Mouse (Mus musculus) neural tube, embryonic 13.5 days (tissue): ENCODE measurements around the gene Hook2. TPM values are rescaled to one million over a fixed set of nuclear protein-coding genes. Genes with fewer than 3 reads are reported as not detected.

Experiments
- ATAC-seq: fragments of 200-750 bp; cut with Nextera tagmentation; 2 replicates; pipeline ENCODE4 v1.8.0; 2017; ENCODE audit warnings: low read depth, mild to moderate bottlenecking, moderate TSS enrichment, moderate library complexity
- H3K27ac ChIP-seq: fragments of 300-500 bp; sonication (generic); replicated peaks from 2 replicates; pipeline ENCODE4 v1.5.1; 2015; ENCODE audit warnings: moderate library complexity, mild to moderate bottlenecking, inconsistent platforms
- H3K27me3 ChIP-seq: fragments of 300-500 bp; sonication (generic); 2 replicates; pipeline ENCODE4 v1.6.1; 2015; ENCODE audit warnings: mild to moderate bottlenecking, inconsistent platforms
- H3K36me3 ChIP-seq: fragments of 300-500 bp; sonication (generic); 2 replicates; pipeline ENCODE4 v1.6.1; 2015; ENCODE audit warnings: mild to moderate bottlenecking, inconsistent platforms
- H3K4me1 ChIP-seq: fragments of 300-500 bp; sonication (generic); replicated peaks from 2 replicates; pipeline ENCODE4 v1.6.1; 2015; ENCODE audit warnings: inconsistent platforms
- H3K4me2 ChIP-seq: fragments of 300-500 bp; sonication (generic); 2 replicates; pipeline ENCODE4 v1.6.1; 2015; ENCODE audit warnings: inconsistent platforms, mild to moderate bottlenecking, moderate library complexity
- H3K4me3 ChIP-seq: fragments of 300-500 bp; sonication (generic); 2 replicates; pipeline ENCODE4 v1.5.1; 2015; ENCODE audit warnings: mild to moderate bottlenecking, inconsistent platforms
- H3K9ac ChIP-seq: fragments of 300-500 bp; sonication (generic); 2 replicates; pipeline ENCODE4 v1.6.1; 2015; ENCODE audit warnings: moderate library complexity, mild to moderate bottlenecking, inconsistent platforms
- H3K9me3 ChIP-seq: fragments of 300-500 bp; sonication (generic); 2 replicates; pipeline ENCODE4 v1.6.1; 2016; ENCODE audit warnings: inconsistent platforms
- WGBS: fragments of 180-500 bp; shearing (Covaris S2); methylation state at CpG from one replicate; pipeline ENCODE4 v1.1.7; 2015; 5-methylcytosine and 5-hydroxymethylcytosine counted together
- polyA plus RNA-seq: library from polyadenylated mRNA; unstranded; fragments of >200 nt; fragmentation: Nextera tagmentation; extraction: Ambion mirVana; gene quantifications from 2 replicates; pipeline ENCODE4 v1.2.1, GENCODE M21; 2015

Gene Hook2
- polyA plus RNA-seq: 22.8 and 25.0 TPM in 2 replicates

- Histone ChIP-seq H3K27ac (peak within 1 kb of the TSS; percentile 81), H3K4me1 (peaks cover 31% of the 10 kb centered on the region), H3K9ac (peak within 1 kb of the TSS; percentile 78), H3K9me3 (no peaks in the 10 kb centered on the region), H3K4me3 (peak within 1 kb of the TSS; percentile 53), H3K36me3 (no peaks in the 10 kb centered on the region; the same call in 1 of the 2 replicates), H3K4me2 (peak within 1 kb of the TSS; percentile 80), H3K27me3 (peaks cover 40% of the 10 kb centered on the region)
- ATAC-seq: peak; percentile 88
- 1% methylated on average over 28 of the region's 28 CpGs for WGBS
Observed at GRCm38 (mm10) chr8:84990349-84990748, at the start of gene Hook2. Gene Hook2, plus strand, starts transcription at chr8:84990603.

GRCm38 (mm10) chr8:84943699-84944098, 46.7 kb upstream of the Hook2 start:
- H3K4me2 ChIP-seq: peak overlapping the region; percentile 67; the same call in 1 of the 2 replicates
- ATAC-seq: no peak
- H3K4me3 ChIP-seq: peak overlapping the region; percentile 56; the same call in 1 of the 2 replicates
- 20% methylated on average over 4 of the region's 4 CpGs for WGBS
- H3K9ac ChIP-seq: no peak overlapping the region
- peaks cover 37% of the 10 kb centered on the region for H3K4me1 ChIP-seq
- H3K9me3 ChIP-seq: no peaks in the 10 kb centered on the region
- no peaks in the 10 kb centered on the region for H3K36me3 ChIP-seq
- H3K27ac ChIP-seq: no peak overlapping the region
- peaks cover 76% of the 10 kb centered on the region for H3K27me3 ChIP-seq

- H3K4me3 ChIP-seq: peak overlapping the region; percentile 56
- no peak overlapping the region for H3K27ac ChIP-seq
- no peaks in the 10 kb centered on the region for H3K36me3 ChIP-seq
- under 1% methylated on average over 26 of the region's 26 CpGs for WGBS
- peaks cover 74% of the 10 kb centered on the region for H3K27me3 ChIP-seq
- no peak for ATAC-seq
- H3K4me1 ChIP-seq: peaks cover 37% of the 10 kb centered on the region
- peak overlapping the region; percentile 67 for H3K4me2 ChIP-seq
- peak overlapping the region; percentile 73 for H3K9ac ChIP-seq
- H3K9me3 ChIP-seq: no peaks in the 10 kb centered on the region
Observed at GRCm38 (mm10) chr8:84944478-84945160, 45.8 kb upstream of the Hook2 start.

- 5% methylated on average over 11 of the region's 11 CpGs for WGBS
- Histone ChIP-seq H3K4me1 (peaks cover 37% of the 10 kb centered on the region), H3K36me3 (no peaks in the 10 kb centered on the region), H3K9ac (peak overlapping the region; percentile 73), H3K4me3 (peak overlapping the region; percentile 56), H3K4me2 (peak overlapping the region; percentile 67), H3K27me3 (peaks cover 77% of the 10 kb centered on the region), H3K9me3 (no peaks in the 10 kb centered on the region), H3K27ac (peak overlapping the region; percentile 73)
- peak; percentile 59 for ATAC-seq
Observed at GRCm38 (mm10) chr8:84945235-84945632, 45.2 kb upstream of the Hook2 start.

GRCm38 (mm10) chr8:84945633-84946527, 44.5 kb upstream of the Hook2 start:
- WGBS: 0% methylated on average over 34 of the region's 67 CpGs
- Histone ChIP-seq H3K4me2 (peak overlapping the region; percentile 67), H3K36me3 (no peaks in the 10 kb centered on the region), H3K4me3 (peak overlapping the region; percentile 56), H3K27ac (peak overlapping the region; percentile 73), H3K4me1 (peaks cover 37% of the 10 kb centered on the region), H3K9me3 (no peaks in the 10 kb centered on the region), H3K9ac (peak overlapping the region; percentile 73), H3K27me3 (peaks cover 77% of the 10 kb centered on the region)
- ATAC-seq: peak; percentile 75

GRCm38 (mm10) chr8:84946528-84947240, 43.7 kb upstream of the Hook2 start, which contains the start of gene Rtbdn:
Gene Rtbdn, plus strand, starts transcription at chr8:84946991.
- 7% methylated on average over 17 of the region's 17 CpGs for WGBS

GRCm38 (mm10) chr8:84947241-84947545, 43.2 kb upstream of the Hook2 start:
- no peak for ATAC-seq
- H3K9me3 ChIP-seq: no peaks in the 10 kb centered on the region
- WGBS: 17% methylated on average over 9 of the region's 9 CpGs
- peaks cover 37% of the 10 kb centered on the region for H3K4me1 ChIP-seq
- H3K4me2 ChIP-seq: peak overlapping the region; percentile 67
- H3K36me3 ChIP-seq: no peaks in the 10 kb centered on the region
- H3K27me3 ChIP-seq: peaks cover 82% of the 10 kb centered on the region
- no peak overlapping the region for H3K27ac ChIP-seq
- H3K4me3 ChIP-seq: peak overlapping the region; percentile 56; the same call in 1 of the 2 replicates
- 0 out of 2 replicates have a peak overlapping the region, but pooled peaks have one; percentile 73 for H3K9ac ChIP-seq

More at GRCm38 (mm10) chr8:84946528-84947240, 43.7 kb upstream of the Hook2 start, which contains the start of gene Rtbdn:
- Histone ChIP-seq H3K4me1 (peaks cover 37% of the 10 kb centered on the region), H3K4me2 (peak within 1 kb of the TSS; percentile 67), H3K27me3 (peaks cover 80% of the 10 kb centered on the region), H3K4me3 (peak within 1 kb of the TSS; percentile 56), H3K9ac (peak within 1 kb of the TSS; percentile 73), H3K9me3 (no peaks in the 10 kb centered on the region), H3K27ac (peak within 1 kb of the TSS; percentile 73), H3K36me3 (no peaks in the 10 kb centered on the region)
- ATAC-seq: peak; percentile 28; the same call in 1 of the 2 replicates

GRCm38 (mm10) chr8:84949753-84950152, 40.6 kb upstream of the Hook2 start:
- Histone ChIP-seq H3K9me3 (no peaks in the 10 kb centered on the region), H3K9ac (no peak overlapping the region), H3K27ac (no peak overlapping the region), H3K36me3 (no peaks in the 10 kb centered on the region), H3K4me3 (no peak overlapping the region), H3K4me2 (no peak overlapping the region), H3K4me1 (peaks cover 27% of the 10 kb centered on the region), H3K27me3 (peaks cover 83% of the 10 kb centered on the region)
- no peak for ATAC-seq
- 18% methylated on average over 12 of the region's 12 CpGs for WGBS

GRCm38 (mm10) chr8:84952612-84953255, 37.7 kb upstream of the Hook2 start:
- Histone ChIP-seq H3K4me1 (no peaks in the 10 kb centered on the region), H3K4me3 (no peak overlapping the region), H3K9me3 (no peaks in the 10 kb centered on the region), H3K4me2 (no peak overlapping the region), H3K27me3 (peaks cover 57% of the 10 kb centered on the region), H3K36me3 (peaks cover 13% of the 10 kb centered on the region), H3K27ac (no peak overlapping the region), H3K9ac (no peak overlapping the region)
- 9% methylated on average over 18 of the region's 18 CpGs for WGBS
- ATAC-seq: no peak

- Histone ChIP-seq H3K4me2 (no peak overlapping the region), H3K36me3 (peaks cover 28% of the 10 kb centered on the region), H3K4me1 (no peaks in the 10 kb centered on the region), H3K4me3 (no peak overlapping the region), H3K9me3 (no peaks in the 10 kb centered on the region), H3K9ac (no peak overlapping the region), H3K27me3 (peaks cover 22% of the 10 kb centered on the region), H3K27ac (no peak overlapping the region)
- ATAC-seq: 0 out of 2 replicates have a peak, but pooled peaks have one; percentile 25
- 38% methylated on average over 2 of the region's 2 CpGs for WGBS
Observed at GRCm38 (mm10) chr8:84956768-84957167, 33.6 kb upstream of the Hook2 start.

GRCm38 (mm10) chr8:84959811-84960210, 30.6 kb upstream of the Hook2 start:
- no peak overlapping the region for H3K4me2 ChIP-seq
- no peak overlapping the region for H3K27ac ChIP-seq
- no peaks in the 10 kb centered on the region for H3K9me3 ChIP-seq
- no peaks in the 10 kb centered on the region for H3K27me3 ChIP-seq
- WGBS: 96% methylated on average over 7 of the region's 7 CpGs
- ATAC-seq: no peak
- H3K36me3 ChIP-seq: peaks cover 28% of the 10 kb centered on the region
- no peak overlapping the region for H3K9ac ChIP-seq
- peaks cover 1% of the 10 kb centered on the region for H3K4me1 ChIP-seq
- H3K4me3 ChIP-seq: no peak overlapping the region
